26 mouse cellular contexts compared by ENCODE assay signal in genomic region chr14:33625036-33625435, GRCm38 (mm10). TPM values are rescaled to one million over a fixed set of nuclear protein-coding genes. Genes with fewer than 3 reads are reported as not detected.
"Had no signal": no experiment of that assay in that cellular context is flagged by ENCODE, and none has a peak within 500 bp of the region (broad histone marks: within the 10 kb centered on the region; RNA-seq: fewer than 3 reads in every experiment).

No protein-coding gene starts in this region.

- H3K36me3 ChIP-seq: heart, embryonic 10.5 days; heart, embryonic 12.5 days; hindbrain, embryonic 13.5 days; hindbrain, embryonic 15.5 days; limb, embryonic 13.5 days; limb, embryonic 15.5 days; liver, embryonic 12.5 days had no signal

- H3K4me3 ChIP-seq: heart, embryonic 10.5 days; heart, embryonic 12.5 days; hindbrain, embryonic 13.5 days; hindbrain, embryonic 15.5 days; limb, embryonic 13.5 days; limb, embryonic 15.5 days; liver, embryonic 12.5 days had no signal

- H3K4me1 ChIP-seq: heart, embryonic 10.5 days; heart, embryonic 12.5 days; hindbrain, embryonic 13.5 days; hindbrain, embryonic 15.5 days; limb, embryonic 13.5 days; limb, embryonic 15.5 days; liver, embryonic 12.5 days had no signal

- DNase-seq: forebrain, postnatal 0 days; gastrocnemius, postnatal 14 days; gastrocnemius, postnatal 36 days; heart, adult 18-20 months; heart, postnatal 10 days; heart, postnatal 36 days; kidney, postnatal 14 days; layer of hippocampus, adult 9-11 months; layer of hippocampus, postnatal 36 days; left cerebral cortex, postnatal 4 days; lung, adult 18-20 months had no signal

- H3K27me3 ChIP-seq: heart, embryonic 12.5 days; hindbrain, embryonic 13.5 days; hindbrain, embryonic 15.5 days; limb, embryonic 13.5 days; limb, embryonic 15.5 days; liver, embryonic 12.5 days had no signal

- H3K27ac ChIP-seq: heart, embryonic 10.5 days; hindbrain, embryonic 13.5 days; hindbrain, embryonic 15.5 days; hindbrain, postnatal 0 days; limb, embryonic 13.5 days; limb, embryonic 15.5 days; liver, embryonic 12.5 days; liver, embryonic 14.5 days had no signal

RNA-seq across cellular contexts. Expression of gene Ptpn20, which starts 36.0 kb away (rescaled TPM):
- total RNA-seq: gastrocnemius, adult 18-20 months; gastrocnemius, adult 8-10 months; gastrocnemius, postnatal 14 days; gastrocnemius, postnatal 36 days; heart, adult 18-20 months; heart, adult 8-10 months; heart, postnatal 10 days; heart, postnatal 36 days; hematopoietic stem cell, adult 5-6 weeks; liver, adult 2 months had no signal
- polyA plus RNA-seq: heart, embryonic 12.5 days; large intestine, adult 2 months; liver, adult 2 months had no signal
